Mouse (Mus musculus) G1E (cell line): ENCODE measurements around the gene Kif1b. TPM values are rescaled to one million over a fixed set of nuclear protein-coding genes. Genes with fewer than 3 reads are reported as not detected.

ENCODE experiments used
- ATAC-seq: 2 replicates; pipeline ENCODE4 v1.8.0; 2016; ENCODE audit warnings: mild to moderate bottlenecking; ENCODE audit not compliant: insufficient number of reproducible peaks, poor library complexity, low FRiP score, severe bottlenecking; ENCODE audit errors: extremely low read depth
- DNase-seq: peaks from one replicate; pipeline ENCODE4 v3.0.0; 2012; ENCODE audit warnings: low spot score
- H3K27me3 ChIP-seq: 2 replicates; pipeline ENCODE4 v1.6.1; 2012; ENCODE audit warnings: mild to moderate bottlenecking, low read length, inconsistent platforms; ENCODE audit not compliant: insufficient read depth
- H3K36me3 ChIP-seq: replicated peaks from 2 replicates; pipeline ENCODE3; 2012; ENCODE audit warnings: mild to moderate bottlenecking, inconsistent platforms
- H3K4me1 ChIP-seq: 2 replicates; pipeline ENCODE4 v1.6.1; 2012; ENCODE audit warnings: low read depth, low read length, inconsistent platforms, mixed read lengths; ENCODE audit not compliant: insufficient read depth
- H3K4me3 ChIP-seq: 2 replicates; pipeline ENCODE4 v1.5.1; 2012; ENCODE audit warnings: low read depth, mild to moderate bottlenecking, inconsistent platforms, low read length, moderate library complexity, mixed read lengths
- H3K9me3 ChIP-seq: replicated peaks from 2 replicates; pipeline ENCODE4 v1.6.1; 2012; ENCODE audit warnings: inconsistent platforms
- CTCF ChIP-seq: IDR thresholded peaks from 2 replicates; pipeline ENCODE4 v1.5.1; 2012; ENCODE audit warnings: low read depth, low read length, inconsistent platforms, mixed read lengths
- GATA1 ChIP-seq: IDR thresholded peaks from 2 replicates; pipeline ENCODE4 v1.6.1; 2012; ENCODE audit warnings: borderline replicate concordance, low read length, inconsistent platforms, mixed read lengths
- GATA2 ChIP-seq: IDR thresholded peaks from 2 replicates; pipeline ENCODE4 v1.6.1; 2012; ENCODE audit warnings: low read depth, low read length, inconsistent platforms, borderline replicate concordance
- POLR2AphosphoS5 ChIP-seq: IDR thresholded peaks from 2 replicates; pipeline ENCODE4 v1.6.1; 2012; ENCODE audit warnings: low read depth, low read length, inconsistent platforms; ENCODE audit not compliant: insufficient replicate concordance
- TAL1 ChIP-seq: conservative IDR thresholded peaks from 2 replicates; pipeline ENCODE4 v1.6.1; 2012; ENCODE audit warnings: low read depth, low read length, inconsistent platforms, mixed read lengths
- polyA plus RNA-seq: library from polyadenylated mRNA; stranded (reverse); fragments of >175 nt; gene quantifications from 2 replicates; pipeline ENCODE4 v1.2.3, GENCODE M21; 2012
- total RNA-seq, 2 experiments: library from RNA; stranded (forward) in 1 of 2; stranded (reverse) in 1 of 2; fragments of 200-1000 nt in 1 of 2; fragments of >200 nt in 1 of 2; fragmentation: Nextera tagmentation in 1 of 2; gene quantifications; 2 replicates each; pipeline ENCODE4 v1.2.3; 2014 to 2017

The Kif1b gene
- total and polyA plus RNA-seq, 3 experiments = 2.6 to 43.0 (median 32.7) TPM

GRCm38 (mm10) chr4:149163196-149163595, 144.3 kb downstream of the Kif1b start:
- no peak; the same call in 1 of the 2 replicates for ATAC-seq
- Histone ChIP-seq H3K4me3 (no peak overlapping the region), H3K9me3 (no peaks in the 10 kb centered on the region), H3K4me1 (peaks cover 68% of the 10 kb centered on the region), H3K36me3 (peaks cover 73% of the 10 kb centered on the region), H3K27me3 (no peaks in the 10 kb centered on the region)
- TF ChIP-seq GATA1 (no peak), GATA2 (no peak), POLR2AphosphoS5 (no peak), CTCF (no peak), TAL1 (no peak)
- DNase-seq = peak; percentile 40

GRCm38 (mm10) chr4:149161166-149161565, 146.3 kb downstream of the Kif1b start:
- Histone ChIP-seq H3K36me3 (peaks cover 94% of the 10 kb centered on the region), H3K4me1 (peaks cover 63% of the 10 kb centered on the region), H3K27me3 (no peaks in the 10 kb centered on the region), H3K9me3 (no peaks in the 10 kb centered on the region), H3K4me3 (no peak overlapping the region)
- DNase-seq (no peak), ATAC-seq (no peak)
- TF ChIP-seq CTCF = no peak
- TF ChIP-seq POLR2AphosphoS5 = no peak
- TF ChIP-seq GATA2 = no peak
- no peak for TF ChIP-seq GATA1
- no peak for TF ChIP-seq TAL1

GRCm38 (mm10) chr4:149159891-149160290, 147.6 kb downstream of the Kif1b start:
- Histone ChIP-seq H3K27me3 (no peaks in the 10 kb centered on the region), H3K4me3 (no peak overlapping the region), H3K4me1 (peaks cover 51% of the 10 kb centered on the region), H3K9me3 (peaks cover 3% of the 10 kb centered on the region; the same call in 1 of the 2 replicates), H3K36me3 (peaks cover 99% of the 10 kb centered on the region)
- ATAC-seq (no peak), DNase-seq (no peak)
- TF ChIP-seq TAL1 (no peak), POLR2AphosphoS5 (no peak), GATA2 (no peak), CTCF (no peak), GATA1 (no peak)

GRCm38 (mm10) chr4:149159203-149159602, 148.3 kb downstream of the Kif1b start:
- Histone ChIP-seq H3K27me3 (no peaks in the 10 kb centered on the region), H3K4me1 (peaks cover 45% of the 10 kb centered on the region), H3K4me3 (no peak overlapping the region), H3K36me3 (peaks cover 99% of the 10 kb centered on the region), H3K9me3 (peaks cover 3% of the 10 kb centered on the region; the same call in 1 of the 2 replicates)
- ATAC-seq (no peak), DNase-seq (no peak)
- TF ChIP-seq GATA1 (no peak), TAL1 (no peak)

GRCm38 (mm10) chr4:149157415-149157973, 150.0 kb downstream of the Kif1b start:
- H3K4me1 ChIP-seq = peaks cover 30% of the 10 kb centered on the region
- no peak for DNase-seq
- no peak for ATAC-seq
- no peak overlapping the region for H3K4me3 ChIP-seq
- no peaks in the 10 kb centered on the region for H3K27me3 ChIP-seq
- H3K9me3 ChIP-seq = peaks cover 4% of the 10 kb centered on the region
- TF ChIP-seq POLR2AphosphoS5 = no peak
- TF ChIP-seq GATA2 = no peak
- TF ChIP-seq CTCF = no peak
- no peak for TF ChIP-seq TAL1
- TF ChIP-seq GATA1 = no peak
- peaks cover 99% of the 10 kb centered on the region for H3K36me3 ChIP-seq

GRCm38 (mm10) chr4:149155711-149156110, 151.8 kb downstream of the Kif1b start:
- no peak for ATAC-seq
- Histone ChIP-seq H3K9me3 (peaks cover 7% of the 10 kb centered on the region), H3K4me1 (peaks cover 22% of the 10 kb centered on the region), H3K27me3 (no peaks in the 10 kb centered on the region), H3K36me3 (peaks cover 99% of the 10 kb centered on the region), H3K4me3 (no peak overlapping the region)
- no peak for TF ChIP-seq GATA1
- DNase-seq = no peak

GRCm38 (mm10) chr4:149154859-149155258, 152.6 kb downstream of the Kif1b start:
- no peak for TF ChIP-seq CTCF
- peaks cover 19% of the 10 kb centered on the region for H3K4me1 ChIP-seq
- peaks cover 7% of the 10 kb centered on the region for H3K9me3 ChIP-seq
- DNase-seq (no peak), ATAC-seq (no peak)
- peaks cover 99% of the 10 kb centered on the region for H3K36me3 ChIP-seq
- no peaks in the 10 kb centered on the region for H3K27me3 ChIP-seq
- H3K4me3 ChIP-seq = no peak overlapping the region
